Mouse (Mus musculus) left cerebral cortex, postnatal 25 days (tissue): ENCODE measurements around the gene Epgn. TPM values are rescaled to one million over a fixed set of nuclear protein-coding genes. Genes with fewer than 3 reads are reported as not detected.
A peak's percentile ranks its signal among the peaks of the same experiment; 100 is the strongest.

ENCODE experiments used
- DNase-seq, 2 experiments: peaks; one replicate each; pipeline ENCODE4 v3.0.0; 2022; ENCODE audit warnings: low spot score in 2 of 2, mixed read lengths in 1 of 2
- intact Hi-C: fragments of 180-260 bp; cut with DNase I; formaldehyde crosslinking; loops from one replicate; pipeline ENCODE4 v1.15.1; 2025
- total RNA-seq, 2 experiments: library from RNA; stranded (reverse); gene quantifications; 2 replicates each; pipeline ENCODE4 v1.2.3; 2021

The Epgn gene
- under 1 TPM in 1 of 2 experiments, not detected in 1; 0.46 TPM for total RNA-seq

DNA sequence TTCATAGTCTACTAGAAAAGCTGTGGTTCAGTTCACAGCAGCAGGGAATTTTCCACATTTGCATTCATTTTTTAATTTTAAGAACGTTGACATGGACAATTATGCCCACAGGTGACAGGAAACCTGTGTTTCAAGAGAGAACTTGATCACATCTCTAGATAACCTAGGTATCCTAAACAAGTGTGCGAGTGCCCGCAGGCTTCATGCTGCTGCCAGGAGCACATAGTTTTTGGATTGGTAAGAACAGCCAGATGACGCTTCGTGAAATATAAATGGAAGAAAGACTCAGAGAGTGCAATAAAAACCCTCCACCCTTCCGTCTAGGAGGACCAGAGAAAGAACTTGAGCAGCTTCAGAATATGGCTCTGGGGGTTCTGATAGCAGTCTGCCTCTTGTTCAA lies at the start of gene Epgn:
TSS of gene Epgn (plus strand) at position 301 of the 400 bp plus-strand sequence.
- intact Hi-C loops, result no loop called here
- DNase-seq, result no peak

DNA sequence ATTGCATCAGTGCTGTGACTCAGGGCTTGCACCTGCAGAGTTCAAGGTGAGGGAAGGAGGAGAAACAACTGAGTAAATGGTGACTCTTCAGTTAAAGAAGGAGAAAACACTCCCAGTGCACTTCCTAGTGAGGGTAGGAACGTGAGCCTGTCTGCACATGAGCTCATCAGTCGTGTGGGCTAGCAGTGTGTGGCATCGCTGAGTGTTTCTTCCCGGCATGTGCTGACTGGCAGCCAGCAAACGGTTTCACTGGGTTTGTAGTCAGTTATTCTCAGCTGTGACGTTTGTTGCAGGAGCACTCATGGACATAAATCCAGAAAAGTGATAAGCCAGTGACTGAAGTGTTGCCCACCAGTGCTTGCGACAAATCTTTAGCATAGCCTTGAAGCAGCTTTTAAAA lies 47.0 kb upstream of the Epgn start:
- intact Hi-C loops, result no loop called here
- peak; percentile 4 to 62 for DNase-seq

DNA sequence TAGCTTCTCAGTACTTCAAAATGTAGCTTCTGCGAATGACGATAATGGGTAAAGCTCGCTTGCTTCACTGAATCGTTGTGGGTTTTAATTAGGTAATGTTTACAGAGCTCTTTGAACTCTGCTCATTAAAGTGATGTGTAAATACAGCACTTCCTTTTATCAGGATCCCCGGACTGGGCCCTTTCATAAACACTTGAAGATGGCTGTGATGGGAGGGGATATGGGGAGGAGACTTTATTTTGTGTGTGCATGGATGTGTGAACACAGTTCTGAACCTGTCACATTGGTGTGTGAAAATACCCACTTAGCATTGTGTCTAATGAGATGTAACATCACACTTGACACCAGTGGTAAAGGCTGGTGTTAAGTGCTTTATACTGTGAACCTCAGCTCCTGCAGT lies 39.7 kb upstream of the Epgn start:
- intact Hi-C loops, result no loop called here
- no peak for DNase-seq

DNA sequence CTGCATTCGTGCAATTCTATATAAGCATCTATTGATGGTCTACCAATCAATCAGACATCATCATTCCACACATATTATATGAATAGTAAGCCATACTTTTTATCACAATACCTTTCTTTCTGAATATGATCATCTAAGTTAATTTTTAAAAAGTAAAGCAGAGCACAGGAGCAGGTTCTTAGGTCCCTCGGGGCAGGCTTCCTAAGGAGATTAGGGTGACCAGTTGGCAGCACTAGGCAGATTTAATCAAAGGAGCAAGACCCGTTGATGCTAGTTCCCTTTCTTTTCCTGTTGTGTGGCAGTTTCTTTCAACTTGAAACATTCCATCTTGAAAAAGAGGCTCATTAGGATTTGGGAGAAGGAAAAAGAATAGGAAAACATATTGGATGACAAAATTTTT lies 39.1 kb upstream of the Epgn start:
- intact Hi-C loops, result no loop called here
- DNase-seq, result no peak

DNA sequence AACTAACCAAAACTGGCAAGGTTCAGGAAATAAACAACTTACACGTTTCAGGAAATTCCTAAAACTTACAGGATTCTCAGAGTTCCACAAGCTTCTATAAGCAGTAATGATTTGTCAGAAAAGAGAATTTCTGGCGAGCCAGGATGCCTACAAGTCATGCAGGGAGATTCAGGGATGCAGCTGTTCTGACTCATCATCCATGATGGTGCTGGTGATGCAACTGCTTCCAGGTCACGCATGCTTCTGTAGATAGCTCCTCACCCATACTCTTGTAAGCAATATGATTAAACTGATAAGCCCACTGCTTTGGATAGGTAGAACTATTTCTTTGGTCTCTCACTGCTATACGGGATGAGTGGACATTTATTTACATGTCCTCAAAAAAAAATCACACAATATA lies 38.7 kb upstream of the Epgn start:
- DNase-seq, result no peak
- intact Hi-C loops, result no loop called here

DNA sequence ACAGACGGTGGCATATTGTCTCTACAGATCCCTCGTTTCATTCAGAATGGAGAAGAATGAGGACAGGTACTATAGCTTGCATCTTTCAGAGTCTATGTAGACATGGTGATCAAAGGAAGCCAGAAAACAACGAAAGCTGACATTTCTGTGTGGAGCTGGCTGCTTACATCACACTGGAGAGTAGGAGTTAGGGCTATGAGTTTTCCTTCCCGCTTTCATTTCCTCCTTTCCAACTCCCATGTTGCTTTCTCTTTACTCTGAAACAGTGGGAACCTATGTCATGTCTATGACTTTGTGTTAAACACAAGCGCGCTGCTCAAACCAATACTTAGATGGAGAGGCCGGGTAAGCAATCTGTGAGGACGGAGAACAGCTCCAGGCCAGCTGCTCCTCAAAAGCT lies 27.3 kb upstream of the Epgn start:
- no peak for DNase-seq
- intact Hi-C loops, result no loop called here

DNA sequence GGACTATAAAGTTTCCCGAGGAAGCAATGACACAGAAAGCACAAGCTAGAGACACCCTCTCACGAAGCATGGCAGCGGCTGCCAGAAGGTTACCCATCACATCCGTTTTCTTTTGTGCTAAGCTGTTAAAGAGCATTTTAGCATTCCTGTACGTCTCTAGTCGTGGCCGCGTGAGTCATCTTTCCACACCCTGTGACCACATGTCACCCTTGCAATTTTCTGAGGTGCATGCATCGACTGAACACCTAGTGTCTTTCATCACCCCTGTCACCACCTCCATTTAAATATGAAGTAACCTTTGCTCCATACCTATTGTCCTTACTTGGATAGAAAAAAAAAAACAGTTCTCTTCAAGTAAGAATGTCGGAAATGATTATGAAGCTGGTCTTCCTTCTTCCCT lies 12.0 kb upstream of the Epgn start:
- intact Hi-C loops, result no loop called here
- no peak for DNase-seq

DNA sequence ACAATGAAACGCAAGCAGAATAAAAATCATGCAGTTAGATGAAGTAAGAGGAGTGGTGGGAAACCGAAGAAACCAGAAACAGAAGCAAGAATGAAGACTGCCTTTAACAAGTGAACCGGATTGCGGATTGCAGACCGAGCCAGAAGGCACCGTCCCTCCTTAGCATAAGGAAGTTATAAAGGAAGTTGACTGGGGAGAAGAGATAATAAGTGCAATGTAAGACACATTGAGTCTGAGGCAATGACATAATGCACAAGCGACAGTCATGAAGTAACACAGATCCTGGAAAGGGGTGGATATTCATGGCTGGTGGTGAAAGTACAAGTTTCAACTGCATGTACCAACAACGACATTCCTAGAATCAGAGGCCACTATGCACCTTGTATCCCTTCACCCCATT lies 4.2 kb upstream of the Epgn start:
- intact Hi-C loops, result no loop called here

DNA sequence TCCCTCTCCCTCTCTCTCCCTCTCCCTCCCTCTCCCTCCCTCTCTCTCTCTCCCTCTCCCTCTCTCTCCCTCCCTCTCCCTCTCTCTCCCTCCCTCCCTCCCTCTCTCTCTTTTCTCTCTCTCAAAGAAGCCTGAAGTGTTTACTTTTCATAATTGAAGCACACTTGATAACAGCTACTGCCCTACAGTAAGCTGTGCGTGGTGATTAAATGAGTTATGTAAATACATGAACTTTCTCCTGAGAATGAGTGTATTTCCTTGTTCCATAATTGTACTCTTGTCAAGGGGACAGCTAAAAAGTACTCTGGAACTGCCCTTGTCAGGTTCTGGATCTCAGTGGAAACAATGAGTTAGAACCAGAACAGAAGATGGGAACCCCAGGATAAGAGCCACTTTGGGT lies 576 bp downstream of the Epgn start:
- no peak for DNase-seq
- intact Hi-C loops, result no loop called here

More for the DNA sequence above, 4.2 kb upstream of the Epgn start:
- no peak for DNase-seq

DNA sequence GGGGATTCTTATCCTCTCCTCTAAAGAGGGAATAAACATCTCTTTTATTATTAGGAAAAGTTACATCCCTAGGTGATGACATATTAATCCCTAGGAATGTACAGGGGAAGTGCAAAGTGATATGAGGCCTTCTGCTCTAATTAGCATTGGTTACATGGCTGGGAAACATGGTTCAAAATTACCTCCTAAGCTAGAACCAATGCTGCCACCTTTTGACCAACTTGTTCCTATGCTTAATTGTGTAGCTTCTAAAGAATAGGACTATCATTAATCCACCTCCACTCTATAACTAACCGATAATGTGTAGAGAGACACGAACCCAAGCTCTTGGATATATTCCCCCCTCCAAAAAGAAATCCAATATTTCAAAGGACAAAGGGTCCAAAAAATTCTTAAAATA lies 3.4 kb downstream of the Epgn start:
- intact Hi-C loops, result no loop called here
- DNase-seq, result no peak

DNA sequence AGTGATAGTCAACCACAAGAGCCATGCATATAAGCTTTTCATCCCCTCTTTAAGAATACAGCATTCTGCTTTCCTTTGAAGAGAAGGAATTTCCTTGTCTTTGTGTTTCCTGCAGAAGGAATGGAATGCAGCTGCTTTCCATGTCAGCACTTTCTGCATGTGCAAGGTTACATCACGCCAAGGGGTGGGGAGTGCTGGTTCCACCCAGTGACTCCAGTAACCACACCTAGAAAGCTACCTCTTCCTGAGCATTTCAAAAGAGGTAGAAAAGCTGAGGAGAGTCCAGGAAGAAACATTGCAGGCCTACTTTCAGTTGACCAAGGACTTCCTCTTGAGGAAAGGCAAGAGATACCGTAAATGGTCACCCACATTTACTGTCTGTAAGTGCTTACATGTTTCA lies 8.1 kb downstream of the Epgn start:
- no peak for DNase-seq
- intact Hi-C loops, result no loop called here

DNA sequence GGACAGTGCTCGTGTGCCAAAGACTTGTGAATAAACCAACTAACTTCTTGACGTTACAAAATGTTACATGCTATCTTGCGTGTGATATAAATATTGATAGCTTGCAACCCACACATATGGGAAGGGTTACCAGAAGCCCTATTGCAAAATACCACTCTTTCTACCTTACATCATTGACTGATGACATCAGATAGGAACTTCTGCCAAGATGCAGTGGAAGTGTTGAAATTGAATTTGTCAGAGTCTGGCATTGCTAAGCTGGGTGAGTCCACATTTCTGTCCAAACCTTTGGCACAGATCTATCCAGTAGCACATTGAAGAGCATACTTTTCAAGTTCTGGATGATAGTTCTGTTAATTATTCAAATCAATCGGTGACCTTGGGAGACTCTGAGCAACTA lies 9.4 kb downstream of the Epgn start:
- DNase-seq, result no peak
- intact Hi-C loops, result no loop called here

DNA sequence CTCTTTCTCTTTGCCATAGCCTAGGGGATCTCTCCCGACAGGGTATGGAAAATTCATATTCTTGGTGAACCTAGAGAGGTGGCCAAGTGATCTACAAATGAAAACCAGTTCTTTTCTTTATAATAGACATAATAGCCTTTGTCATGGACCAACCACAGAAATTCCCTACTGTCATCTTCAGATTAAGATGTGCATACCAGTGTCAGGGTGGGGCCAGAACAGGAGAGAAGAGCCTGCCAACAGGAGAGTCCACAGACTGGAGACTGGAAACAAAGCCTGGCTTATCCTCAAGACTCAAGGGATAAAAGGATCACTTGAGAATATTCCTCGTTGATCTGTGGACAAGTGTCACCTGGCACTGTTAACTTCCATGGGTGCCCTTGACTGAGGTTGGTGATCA lies 10.5 kb downstream of the Epgn start:
- DNase-seq, result no peak
- intact Hi-C loops, result no loop called here

DNA sequence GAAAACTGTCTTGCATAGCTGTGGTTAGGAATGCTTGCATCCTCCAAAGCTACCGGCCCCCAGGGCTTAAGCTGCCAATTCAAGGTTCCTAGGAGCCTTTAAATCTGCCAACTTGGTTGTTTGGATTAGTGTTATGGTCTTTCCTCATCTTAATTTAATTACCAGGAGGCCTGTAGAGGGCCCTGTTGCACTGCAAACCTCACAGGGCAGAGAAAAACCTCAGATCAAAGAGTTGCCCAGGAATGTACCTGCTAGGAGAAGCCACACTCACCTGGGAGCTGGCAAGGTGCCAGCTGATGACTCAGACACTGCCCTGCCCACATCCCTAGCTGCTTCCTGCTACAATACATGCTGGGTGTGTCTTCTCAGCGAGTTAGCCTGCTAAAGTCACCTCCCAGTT lies 11.3 kb downstream of the Epgn start:
- intact Hi-C loops, result no loop called here
- no peak for DNase-seq

DNA sequence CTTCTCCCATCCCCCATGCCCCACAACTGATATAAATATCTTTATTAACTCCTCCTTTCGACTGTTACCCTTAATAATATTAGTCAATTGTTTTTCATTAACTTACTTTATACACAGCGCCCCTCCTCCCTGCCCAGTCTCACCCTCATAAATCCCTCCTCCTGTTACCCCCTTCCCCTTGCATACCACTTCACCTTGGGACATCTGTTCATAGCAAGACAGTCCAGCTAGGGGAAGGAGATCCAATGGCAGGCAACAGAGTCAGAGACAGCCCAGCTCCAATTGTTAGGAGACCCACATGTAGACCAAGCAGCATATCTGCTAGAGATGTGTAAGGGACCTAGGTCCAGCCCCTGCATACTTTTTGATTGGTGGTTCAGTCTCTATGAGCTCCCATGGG lies 11.7 kb downstream of the Epgn start:
- no peak for DNase-seq
- intact Hi-C loops, result no loop called here

DNA sequence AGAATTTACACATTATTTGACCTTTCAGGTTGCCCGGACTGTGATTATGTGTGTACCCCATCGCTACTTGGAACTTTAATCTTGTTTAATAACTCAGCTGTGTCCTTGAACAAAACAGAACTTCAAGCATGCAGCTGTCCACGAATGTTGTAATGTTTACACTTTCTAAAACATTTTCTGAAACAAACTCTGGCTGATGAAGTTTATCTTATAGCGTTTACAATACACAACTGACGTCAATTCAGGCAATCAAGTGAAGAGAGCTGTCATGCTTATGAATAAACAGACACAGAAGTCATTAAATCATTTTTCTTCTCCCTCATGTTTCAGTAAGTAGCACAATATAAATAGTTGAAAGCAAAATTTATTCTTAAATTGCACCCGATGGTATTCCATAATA lies 20.7 kb downstream of the Epgn start:
- DNase-seq, result no peak
- intact Hi-C loops, result no loop called here

DNA sequence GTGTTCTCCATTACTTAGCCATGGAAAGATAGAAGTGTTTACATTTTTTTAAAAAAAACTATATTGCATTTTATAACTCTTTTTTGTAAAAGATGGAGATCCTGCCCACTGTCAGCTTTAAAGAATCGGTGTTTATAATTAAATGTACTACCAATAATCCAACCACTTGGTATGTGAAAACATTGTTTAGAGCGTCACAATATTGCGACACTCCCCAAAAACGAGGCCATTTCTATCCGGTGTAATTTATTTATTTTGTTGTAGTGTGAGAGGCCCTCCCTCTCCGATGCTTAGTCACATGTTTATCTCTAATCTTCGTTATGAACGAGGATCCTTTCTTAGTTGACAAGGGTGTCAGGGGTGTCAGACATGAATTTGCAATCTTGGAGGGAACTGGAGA lies 21.1 kb downstream of the Epgn start:
- intact Hi-C loops, result no loop called here

DNA sequence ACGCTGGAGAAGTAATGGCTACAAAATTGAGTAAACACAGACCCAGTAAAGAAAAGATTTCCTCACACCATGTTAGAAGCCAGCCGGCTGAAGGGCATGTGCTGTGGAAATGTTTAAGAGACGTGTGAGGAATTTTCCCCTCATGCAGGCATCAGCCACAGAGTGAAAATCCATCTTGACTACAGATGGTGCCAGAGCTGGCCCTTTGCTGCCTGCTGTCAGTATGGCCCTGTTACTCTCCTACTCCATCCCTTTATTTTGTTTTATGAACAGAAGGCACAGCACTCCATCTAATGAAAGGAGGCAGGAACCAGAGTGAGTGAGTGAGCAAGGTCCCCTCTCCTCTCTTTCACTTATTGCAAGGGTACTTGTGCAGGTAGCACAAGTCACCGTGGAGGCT lies 45.1 kb downstream of the Epgn start:
- no peak for DNase-seq
- intact Hi-C loops, result no loop called here

More for the DNA sequence above, 21.1 kb downstream of the Epgn start:
- no peak for DNase-seq

DNA sequence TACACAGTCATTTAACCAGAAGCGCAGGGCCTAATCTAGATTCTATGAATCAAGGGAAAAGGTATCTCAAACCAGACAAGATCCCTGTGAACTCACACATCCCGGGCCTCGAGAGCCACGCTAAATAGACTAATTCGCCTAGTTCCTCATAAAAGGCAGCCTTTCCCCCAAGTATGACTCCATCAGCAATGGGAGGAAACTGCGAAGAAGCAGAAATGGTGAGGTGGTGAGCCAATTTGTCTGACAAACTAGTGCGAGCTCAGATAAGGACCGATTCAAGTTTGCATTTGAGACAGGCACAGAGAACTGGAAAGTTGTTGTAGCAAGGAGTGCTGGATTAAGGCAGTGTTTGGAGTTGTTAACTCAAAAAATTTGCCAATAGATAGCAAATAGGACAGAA lies 46.4 kb downstream of the Epgn start:
- intact Hi-C loops, result no loop called here
- DNase-seq, result no peak

DNA sequence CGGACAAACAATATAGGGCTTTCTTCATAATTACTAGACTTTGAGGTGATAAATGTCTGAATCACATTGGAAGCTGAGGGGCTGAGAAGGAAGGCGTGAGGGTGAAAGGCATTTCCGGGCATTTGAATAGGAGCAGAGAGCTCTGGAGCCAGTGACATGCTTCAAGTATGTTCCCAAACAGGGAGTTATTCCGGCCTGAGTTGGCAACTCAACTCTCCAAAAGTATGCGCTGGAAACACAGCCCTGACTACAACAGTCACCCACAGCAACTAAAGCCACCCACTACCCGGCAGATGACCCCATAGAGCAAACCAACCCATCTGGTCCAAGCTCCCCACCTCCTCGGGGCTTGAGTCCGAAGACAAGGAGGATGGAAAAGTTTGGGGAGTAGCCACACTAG lies 46.8 kb downstream of the Epgn start:
- intact Hi-C loops, result no loop called here
- DNase-seq, result no peak

DNA sequence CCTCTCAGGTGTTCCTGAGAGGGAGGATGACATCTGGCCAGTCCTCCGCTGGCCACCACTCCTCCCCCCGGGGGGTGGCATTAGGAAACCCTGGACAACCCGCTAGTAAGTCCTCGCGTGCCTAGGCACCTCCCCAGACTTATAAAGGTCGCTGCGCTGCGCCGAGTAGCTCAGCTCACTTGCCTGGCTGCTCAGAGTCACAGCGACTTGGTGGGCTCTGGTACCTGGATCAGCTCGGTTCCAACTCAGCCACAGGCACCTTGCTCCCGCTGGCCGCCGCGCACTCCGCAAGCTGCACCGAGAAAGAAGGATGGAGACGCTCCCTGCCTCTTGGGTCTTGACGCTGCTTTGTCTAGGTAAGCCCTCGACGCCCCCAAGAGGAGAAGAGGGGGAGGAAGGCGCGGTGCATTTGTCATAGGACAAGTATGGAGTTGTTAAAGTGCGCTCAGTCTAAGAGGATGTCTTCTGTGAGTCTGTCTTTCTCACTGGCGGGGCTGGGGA lies 47.2 kb downstream of the Epgn start, which contains the start of gene Ereg:
TSS of gene Ereg (plus strand) at position 173 of the 501 bp plus-strand sequence.
- peak in 1 of 2 experiments; percentile 3 for DNase-seq
- intact Hi-C loops, result no loop called here

DNA sequence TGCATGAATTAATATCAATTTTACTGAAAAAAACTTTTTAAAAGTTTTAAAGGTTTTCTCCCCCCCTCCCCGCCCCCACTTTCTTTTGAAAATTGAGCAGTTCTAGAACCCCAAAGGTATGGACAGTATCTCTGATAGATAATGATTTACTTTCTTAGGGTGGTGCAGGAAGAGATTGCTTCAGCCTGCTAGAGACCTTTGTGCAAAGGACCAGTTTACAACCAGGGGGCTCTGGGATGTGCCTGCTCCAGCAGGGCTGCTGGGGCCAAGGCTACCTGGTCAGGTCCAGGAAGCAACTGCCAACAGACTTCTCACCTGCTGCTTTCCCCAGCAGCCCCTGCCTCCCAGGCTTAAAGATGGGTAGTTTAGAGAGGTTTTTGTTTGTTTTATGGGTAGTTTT lies 47.8 kb downstream of the Epgn start:
- intact Hi-C loops, result no loop called here
- DNase-seq, result no peak
